Mouse (Mus musculus) kidney, postnatal 0 days (tissue): Measurements from ENCODE around the gene Tmem132d. TPM values are rescaled to one million over a fixed set of nuclear protein-coding genes. Genes with fewer than 3 reads are reported as not detected.

Source experiments
- ATAC-seq: fragments of 200-750 bp; cut with Nextera tagmentation; replicated peaks from 2 replicates; pipeline ENCODE4 v1.8.0; 2017; ENCODE audit warnings: low read depth, moderate number of reproducible peaks, moderate TSS enrichment, moderate library complexity; ENCODE audit not compliant: low FRiP score
- DNase-seq: peaks from one replicate; pipeline ENCODE4 v3.0.0-alpha.2; 2016; ENCODE audit warnings: low spot score
- H3K27ac ChIP-seq: fragments of 300-500 bp; sonication (generic); 2 replicates; pipeline ENCODE4 v1.5.1; 2014; ENCODE audit warnings: mild to moderate bottlenecking
- H3K27me3 ChIP-seq: fragments of 300-500 bp; sonication (generic); 2 replicates; pipeline ENCODE4 v1.6.1; 2014; ENCODE audit warnings: low read length, mixed read lengths; ENCODE audit not compliant: insufficient read depth
- H3K36me3 ChIP-seq: fragments of 300-500 bp; sonication (generic); 2 replicates; pipeline ENCODE4 v1.6.1; 2014; ENCODE audit warnings: low read length, mixed read lengths; ENCODE audit not compliant: insufficient read depth
- H3K4me1 ChIP-seq: fragments of 300-500 bp; sonication (generic); replicated peaks from 2 replicates; pipeline ENCODE4 v1.6.1; 2014; ENCODE audit warnings: antibody characterized with exemption, low read length, mixed read lengths; ENCODE audit not compliant: insufficient read depth
- H3K4me2 ChIP-seq: fragments of 300-500 bp; sonication (generic); 2 replicates; pipeline ENCODE4 v1.6.1; 2014; ENCODE audit warnings: mild to moderate bottlenecking, low read length, moderate library complexity, mixed read lengths
- H3K4me3 ChIP-seq: fragments of 300-500 bp; sonication (generic); replicated peaks from 2 replicates; pipeline ENCODE4 v1.5.1; 2014; ENCODE audit warnings: low read depth, low read length
- H3K9ac ChIP-seq: fragments of 300-500 bp; sonication (generic); 2 replicates; pipeline ENCODE4 v1.6.1; 2014; ENCODE audit warnings: low read depth, low read length
- H3K9me3 ChIP-seq: fragments of 300-500 bp; sonication (generic); replicated peaks from 2 replicates; pipeline ENCODE4 v1.6.1; 2016; ENCODE audit warnings: low read length, inconsistent platforms, mixed read lengths
- CTCF ChIP-seq: IDR thresholded peaks from 2 replicates; pipeline ENCODE4 v1.5.1; 2016; ENCODE audit warnings: antibody characterized with exemption, low read depth, mild to moderate bottlenecking, moderate library complexity
- WGBS: fragments of 180-500 bp; shearing (Covaris S2); extraction: QIAGEN DNeasy Blood & Tissue Kit; methylation state at CpG from one replicate; pipeline ENCODE4 v1.1.7; 2014; 5-methylcytosine and 5-hydroxymethylcytosine counted together
- polyA plus RNA-seq: library from polyadenylated mRNA; unstranded; fragments of >200 nt; fragmentation: Nextera tagmentation; extraction: Ambion mirVana; gene quantifications from 2 replicates; pipeline ENCODE4 v1.2.1, GENCODE M21; 2015

Tmem132d gene
- polyA plus RNA-seq, 1 experiment from 2014 or later: 0.14 TPM

DNA sequence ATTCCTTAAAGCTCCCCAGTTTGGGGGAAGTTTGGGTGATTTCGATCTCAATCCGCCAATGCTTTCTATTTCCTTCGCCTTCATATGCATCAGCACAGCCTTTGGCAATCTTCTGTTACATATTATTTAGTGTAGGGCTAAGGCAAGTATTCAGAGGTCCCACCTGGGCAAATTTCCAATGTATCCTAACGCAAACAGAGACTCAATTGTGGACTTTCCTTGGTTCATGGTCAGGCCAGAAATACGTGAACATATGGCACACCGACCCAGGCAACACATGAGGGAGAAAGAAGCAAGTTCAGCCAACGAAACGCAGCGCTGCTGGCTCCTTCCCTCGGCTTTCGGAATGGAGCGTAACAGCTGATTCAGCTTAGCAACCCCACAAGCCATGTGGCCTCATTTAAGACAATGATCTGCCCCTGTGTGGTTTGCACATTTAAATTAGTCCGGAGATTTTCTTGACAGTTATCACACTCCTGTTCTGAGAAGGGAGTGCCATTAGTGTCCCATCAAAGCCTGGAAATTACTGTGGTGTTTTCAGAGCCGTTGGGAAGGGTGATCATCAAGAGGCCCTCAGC, 242.5 kb downstream of the Tmem132d start:
- TF ChIP-seq CTCF: no peak
- Histone ChIP-seq H3K9me3 (no peaks in the 10 kb centered on the region), H3K27ac (no peak overlapping the region), H3K4me1 (no peaks in the 10 kb centered on the region), H3K4me2 (no peak overlapping the region), H3K36me3 (no peaks in the 10 kb centered on the region), H3K27me3 (no peaks in the 10 kb centered on the region), H3K4me3 (no peak overlapping the region), H3K9ac (no peak overlapping the region)
- no peak for DNase-seq
- WGBS: 65% methylated on average over 14 of the region's 14 CpGs
- no peak for ATAC-seq

DNA sequence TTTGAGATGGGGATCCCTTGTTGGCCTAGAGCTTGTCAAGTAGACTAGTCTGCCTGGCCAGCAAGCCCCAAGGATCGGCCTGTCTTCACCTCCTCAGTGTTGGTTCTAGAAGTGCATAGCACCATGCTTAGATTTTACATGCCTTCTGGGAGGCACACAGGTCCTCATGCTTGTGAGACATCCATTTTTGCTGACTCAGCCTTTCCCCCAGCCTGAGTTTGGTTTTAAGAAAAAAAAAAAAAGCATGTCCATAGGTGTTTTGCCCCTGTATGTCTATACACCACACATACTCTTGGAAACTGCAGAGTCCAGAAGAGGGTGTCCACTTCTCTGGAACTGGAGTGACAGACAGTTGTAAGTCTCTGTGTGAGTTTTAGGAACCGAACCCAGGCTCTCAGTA, 256.6 kb downstream of the Tmem132d start:
- 86% methylated on average over 2 of the region's 2 CpGs for WGBS
- H3K9ac ChIP-seq: no peak overlapping the region
- no peak for DNase-seq
- no peak overlapping the region for H3K4me3 ChIP-seq
- H3K4me1 ChIP-seq: no peaks in the 10 kb centered on the region
- no peak overlapping the region for H3K27ac ChIP-seq
- no peak for ATAC-seq
- H3K36me3 ChIP-seq: no peaks in the 10 kb centered on the region
- H3K27me3 ChIP-seq: no peaks in the 10 kb centered on the region
- TF ChIP-seq CTCF: no peak
- H3K9me3 ChIP-seq: no peaks in the 10 kb centered on the region
- H3K4me2 ChIP-seq: no peak overlapping the region

DNA sequence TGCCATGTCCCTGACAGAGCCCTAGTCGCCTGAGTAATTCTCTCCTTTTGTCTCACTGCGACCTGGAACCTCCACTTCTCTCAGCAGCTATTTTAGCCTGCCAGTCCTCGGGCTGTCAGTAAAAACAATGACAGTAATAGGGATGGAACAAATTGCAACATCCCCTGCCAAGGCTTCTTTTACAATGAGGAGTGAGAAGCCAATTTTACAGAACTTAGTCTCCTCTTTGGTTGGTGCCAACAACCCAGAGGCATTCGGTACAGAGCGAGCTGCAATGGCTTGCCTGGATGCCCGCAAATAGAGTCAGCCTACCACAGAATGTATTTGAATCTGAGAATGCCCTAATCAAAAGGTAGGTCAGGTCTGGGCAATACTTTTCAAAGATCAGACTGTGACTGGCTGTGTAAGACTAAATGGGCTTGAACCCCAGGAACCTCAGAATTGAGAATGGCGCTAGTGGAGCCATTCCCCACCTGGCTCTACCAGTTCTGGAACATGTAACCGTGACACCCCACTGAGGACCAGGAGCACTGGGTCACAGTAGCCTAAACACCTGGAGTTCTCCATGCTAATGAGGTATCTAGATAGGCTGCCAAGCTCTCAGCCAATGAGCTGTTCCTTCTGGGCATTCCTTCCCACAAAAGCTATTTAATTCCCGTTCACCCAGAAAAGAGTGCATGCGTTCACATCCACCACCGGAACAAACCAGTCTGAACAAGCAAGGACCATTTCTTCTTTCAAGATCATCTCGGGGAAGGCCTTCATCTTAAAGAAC, 273.8 kb downstream of the Tmem132d start:
- H3K27me3 ChIP-seq: no peaks in the 10 kb centered on the region
- H3K9me3 ChIP-seq: no peaks in the 10 kb centered on the region
- H3K9ac ChIP-seq: no peak overlapping the region
- TF ChIP-seq CTCF: no peak
- no peak overlapping the region for H3K27ac ChIP-seq
- H3K4me1 ChIP-seq: no peaks in the 10 kb centered on the region
- no peak overlapping the region for H3K4me3 ChIP-seq
- ATAC-seq (no peak), DNase-seq (no peak)
- no peak overlapping the region for H3K4me2 ChIP-seq
- 77% methylated on average over 12 of the region's 12 CpGs for WGBS
- H3K36me3 ChIP-seq: no peaks in the 10 kb centered on the region

DNA sequence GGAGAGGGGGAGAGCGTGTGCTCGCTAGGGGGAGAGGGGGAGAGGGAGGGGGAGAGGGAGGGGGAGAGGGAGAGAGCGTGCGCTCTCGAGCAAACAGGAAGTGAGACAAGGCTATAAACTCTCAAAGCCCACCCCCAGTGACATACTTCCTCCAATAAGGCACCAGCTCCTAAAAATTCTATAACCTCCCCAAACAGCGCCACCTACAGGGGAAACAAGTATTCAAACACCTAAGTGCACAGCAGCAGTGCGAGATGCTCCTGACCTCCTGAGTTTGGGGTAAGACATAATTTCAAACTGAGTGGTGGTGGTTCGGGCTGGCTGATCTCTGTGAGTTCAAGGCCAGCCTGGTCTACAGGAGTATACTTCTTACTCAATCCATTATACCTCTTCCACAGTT, 281.4 kb downstream of the Tmem132d start:
- Histone ChIP-seq H3K27ac (no peak overlapping the region), H3K4me3 (no peak overlapping the region), H3K4me2 (no peak overlapping the region), H3K9me3 (no peaks in the 10 kb centered on the region), H3K4me1 (no peaks in the 10 kb centered on the region), H3K27me3 (no peaks in the 10 kb centered on the region), H3K9ac (no peak overlapping the region), H3K36me3 (no peaks in the 10 kb centered on the region)
- 91% methylated on average over 8 of the region's 8 CpGs for WGBS
- DNase-seq: no peak
- no peak for TF ChIP-seq CTCF
- no peak for ATAC-seq

DNA sequence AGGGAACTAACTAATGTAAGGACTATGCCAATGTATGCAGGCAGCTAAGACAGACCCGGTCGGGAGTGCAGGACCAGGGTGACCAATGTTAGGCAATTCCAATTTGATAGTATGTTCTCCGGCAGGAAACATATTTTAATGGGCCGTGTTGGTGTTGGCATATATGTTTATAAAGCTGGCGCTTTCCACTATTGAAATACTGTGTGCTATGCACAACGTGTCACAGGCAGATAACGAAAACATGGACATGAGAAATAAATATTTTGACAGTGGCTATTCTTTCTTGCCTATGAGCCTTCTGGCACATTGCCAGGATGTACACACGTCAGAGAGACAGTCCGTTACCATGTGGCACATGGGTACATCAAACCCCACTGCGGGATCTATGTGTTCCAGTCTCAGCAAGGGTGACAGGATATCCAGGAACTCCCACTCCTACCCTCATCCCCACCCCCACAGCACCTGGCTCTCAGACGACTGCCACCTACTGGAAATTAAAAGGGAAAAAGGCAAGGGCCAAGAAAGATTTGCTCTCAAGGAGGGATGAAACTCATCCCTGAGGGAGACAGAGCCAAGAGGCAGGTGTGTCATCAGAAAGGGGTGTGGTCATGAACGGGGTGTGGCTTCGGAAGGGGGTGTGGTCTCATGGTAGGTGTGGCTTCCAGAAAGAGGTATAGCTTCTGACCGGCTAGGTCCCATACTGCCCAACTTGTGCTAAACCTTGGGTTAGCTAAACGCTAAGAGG, 285.8 kb downstream of the Tmem132d start:
- Histone ChIP-seq H3K36me3 (no peaks in the 10 kb centered on the region), H3K27ac (no peak overlapping the region), H3K9me3 (no peaks in the 10 kb centered on the region), H3K4me3 (no peak overlapping the region), H3K27me3 (no peaks in the 10 kb centered on the region), H3K4me1 (no peaks in the 10 kb centered on the region), H3K4me2 (no peak overlapping the region), H3K9ac (no peak overlapping the region)
- WGBS: 80% methylated on average over 15 of the region's 15 CpGs
- no peak for ATAC-seq
- no peak for DNase-seq
- no peak for TF ChIP-seq CTCF

DNA sequence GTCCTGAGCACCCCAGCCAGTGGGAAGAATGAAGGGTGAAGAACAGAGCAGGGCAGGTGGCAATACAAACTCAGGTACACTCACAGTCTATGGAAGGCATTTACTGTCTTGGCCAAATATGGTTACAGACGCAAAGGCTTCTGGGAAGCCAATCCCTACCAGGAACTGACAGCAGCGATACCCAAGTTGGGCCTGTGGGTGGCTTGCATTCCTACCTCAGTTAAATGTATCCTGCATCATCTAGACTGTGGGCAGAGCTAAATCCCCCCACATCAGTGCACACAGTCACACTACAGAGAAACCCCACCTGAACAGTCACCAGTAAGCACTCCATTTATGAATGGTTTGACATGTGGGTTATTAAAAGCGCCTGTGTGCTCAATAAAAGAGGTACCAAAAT, 288.1 kb downstream of the Tmem132d start:
- no peak overlapping the region for H3K4me2 ChIP-seq
- DNase-seq (no peak), ATAC-seq (no peak)

More for the DNA sequence above, 288.1 kb downstream of the Tmem132d start:
- H3K27ac ChIP-seq: no peak overlapping the region
- TF ChIP-seq CTCF: no peak
- H3K4me1 ChIP-seq: no peaks in the 10 kb centered on the region
- no peak overlapping the region for H3K9ac ChIP-seq
- no peaks in the 10 kb centered on the region for H3K36me3 ChIP-seq
- 92% methylated on average over 3 of the region's 3 CpGs for WGBS
- no peaks in the 10 kb centered on the region for H3K27me3 ChIP-seq
- no peaks in the 10 kb centered on the region for H3K9me3 ChIP-seq
- no peak overlapping the region for H3K4me3 ChIP-seq
